Mouse (Mus musculus) midbrain, embryonic 15.5 days (tissue): ENCODE measurements around the gene Cited1. TPM values are rescaled to one million over a fixed set of nuclear protein-coding genes. Genes with fewer than 3 reads are reported as not detected.

Experiments used
- microRNA-seq: library from miRNA; unstranded; fragments of <30 nt; microRNA quantifications from one replicate; pipeline ENCODE4, GENCODE M21; 2016
- polyA plus RNA-seq: library from polyadenylated mRNA; unstranded; fragments of >200 nt; fragmentation: Nextera tagmentation; extraction: Ambion mirVana; gene quantifications from 2 replicates; pipeline ENCODE4 v1.2.1, GENCODE M21; 2015

The Cited1 gene
- polyA plus RNA-seq, 1 experiment from 2014 or later: 10.8 TPM

Small RNA genes within 50 kb of the gene (microRNA-seq; reads per million reads assigned to microRNA genes)
- not detected for gene Gm26318

Other genes with a start within 250 kb of the Cited1 start
- gene Rtl5, start 180.9 kb downstream of the Cited1 start, polyA plus RNA-seq: 9.4 and 11.6 TPM in 2 replicates
- gene Pin4, start 132.7 kb downstream of the Cited1 start, polyA plus RNA-seq: 63.9 and 71.5 TPM in 2 replicates
- gene Ercc6l, start 95.1 kb downstream of the Cited1 start, polyA plus RNA-seq: 1.4 and 1.6 TPM in 2 replicates
- gene Rps4x, start 62.8 kb downstream of the Cited1 start, polyA plus RNA-seq: 336 and 343 TPM in 2 replicates